Mouse (Mus musculus): ENCODE measurements around the gene Igsf8. TPM values are rescaled to one million over a fixed set of nuclear protein-coding genes. Genes with fewer than 3 reads are reported as not detected.

Gene Igsf8
- polyA plus RNA-seq, 1 experiment from 2014 or later: 26.1 TPM

GRCm38 (mm10) chr1:172313613-172314411 lies 52.4 kb downstream of the Igsf8 start:
- H3K4me1 ChIP-seq (replicated peaks): peaks cover 31% of the 10 kb centered on the region
- no peak overlapping the region for H3K27ac ChIP-seq (ENCODE audit: poor library complexity, severe bottlenecking)
- H3K36me3 ChIP-seq: peaks cover 10% of the 10 kb centered on the region
- WGBS: 78% methylated on average over 10 of the region's 10 CpGs
- ATAC-seq (ENCODE audit: insufficient number of reproducible peaks, low FRiP score): no peak
- H3K9me3 ChIP-seq (replicated peaks): no peaks in the 10 kb centered on the region
- no peak overlapping the region for H3K9ac ChIP-seq
- H3K4me3 ChIP-seq: no peak overlapping the region
- H3K27me3 ChIP-seq (replicated peaks): peaks cover 32% of the 10 kb centered on the region
- H3K4me2 ChIP-seq: no peak overlapping the region

GRCm38 (mm10) chr1:172314911-172315310 lies 53.5 kb downstream of the Igsf8 start:
- no peak overlapping the region for H3K4me2 ChIP-seq
- H3K4me1 ChIP-seq (replicated peaks): peaks cover 24% of the 10 kb centered on the region
- ATAC-seq (ENCODE audit: insufficient number of reproducible peaks, low FRiP score): no peak
- no peak overlapping the region for H3K9ac ChIP-seq
- no peak overlapping the region for H3K4me3 ChIP-seq
- H3K27me3 ChIP-seq (replicated peaks): peaks cover 35% of the 10 kb centered on the region
- peaks cover 18% of the 10 kb centered on the region for H3K36me3 ChIP-seq
- no peaks in the 10 kb centered on the region for H3K9me3 ChIP-seq (replicated peaks)
- WGBS: 74% methylated on average over 3 of the region's 3 CpGs
- no peak overlapping the region for H3K27ac ChIP-seq (ENCODE audit: poor library complexity, severe bottlenecking)

- WGBS: 51% methylated on average over 18 of the region's 18 CpGs
Measured at GRCm38 (mm10) chr1:172317431-172317830, 56.0 kb downstream of the Igsf8 start.

GRCm38 (mm10) chr1:172317946-172318345 lies 56.5 kb downstream of the Igsf8 start:
- Histone ChIP-seq H3K4me1 (replicated peaks) (peaks cover 13% of the 10 kb centered on the region), H3K4me3 (peak overlapping the region; percentile 10; the same call in 1 of the 2 replicates), H3K36me3 (peaks cover 18% of the 10 kb centered on the region), H3K9me3 (replicated peaks) (no peaks in the 10 kb centered on the region), H3K9ac (0 out of 2 replicates have a peak overlapping the region, but pooled peaks have one; percentile 8), H3K27ac (ENCODE audit: poor library complexity, severe bottlenecking) (no peak overlapping the region), H3K27me3 (replicated peaks) (peaks cover 59% of the 10 kb centered on the region), H3K4me2 (0 out of 2 replicates have a peak overlapping the region, but pooled peaks have one; percentile 35)
- 55% methylated on average over 15 of the region's 15 CpGs for WGBS
- ATAC-seq (ENCODE audit: insufficient number of reproducible peaks, low FRiP score): no peak

More at GRCm38 (mm10) chr1:172317431-172317830, 56.0 kb downstream of the Igsf8 start:
- Histone ChIP-seq H3K9ac (no peak overlapping the region), H3K4me3 (peak overlapping the region; percentile 10; the same call in 1 of the 2 replicates), H3K36me3 (peaks cover 18% of the 10 kb centered on the region), H3K27ac (ENCODE audit: poor library complexity, severe bottlenecking) (no peak overlapping the region), H3K4me1 (replicated peaks) (peaks cover 18% of the 10 kb centered on the region), H3K4me2 (peak overlapping the region; percentile 35), H3K27me3 (replicated peaks) (peaks cover 54% of the 10 kb centered on the region), H3K9me3 (replicated peaks) (no peaks in the 10 kb centered on the region)
- ATAC-seq (ENCODE audit: insufficient number of reproducible peaks, low FRiP score): no peak

- Histone ChIP-seq H3K36me3 (peaks cover 18% of the 10 kb centered on the region), H3K4me2 (no peak overlapping the region), H3K4me1 (replicated peaks) (peaks cover 8% of the 10 kb centered on the region), H3K27ac (ENCODE audit: poor library complexity, severe bottlenecking) (no peak overlapping the region), H3K9ac (no peak overlapping the region), H3K9me3 (replicated peaks) (no peaks in the 10 kb centered on the region), H3K4me3 (no peak overlapping the region), H3K27me3 (replicated peaks) (peaks cover 61% of the 10 kb centered on the region)
- no peak for ATAC-seq (ENCODE audit: insufficient number of reproducible peaks, low FRiP score)
- 80% methylated on average over 19 of the region's 19 CpGs for WGBS
Measured at GRCm38 (mm10) chr1:172318424-172319035, 57.1 kb downstream of the Igsf8 start.

DNA sequence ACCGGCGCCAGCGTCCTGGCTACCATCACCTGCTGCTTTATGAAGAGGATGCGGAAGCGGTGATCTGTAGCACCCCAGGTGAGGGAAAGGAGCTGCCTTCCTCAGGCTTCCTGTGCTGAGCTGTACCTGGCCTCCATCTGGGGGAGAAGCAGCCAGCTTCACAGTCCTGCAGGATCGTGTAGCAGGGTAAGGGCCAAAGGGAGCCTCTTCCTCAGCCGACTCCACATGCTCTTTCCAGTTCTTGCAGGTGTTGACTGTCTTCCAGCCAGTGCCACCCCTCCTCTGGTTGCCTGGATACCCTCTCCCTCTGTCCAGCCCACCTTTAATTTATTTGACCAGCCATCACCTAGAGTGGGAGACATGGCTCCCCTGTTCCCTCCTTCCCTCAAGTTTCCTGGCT lies 57.9 kb downstream of the Igsf8 start:
- H3K4me2 ChIP-seq: no peak overlapping the region
- no peak overlapping the region for H3K27ac ChIP-seq (ENCODE audit: poor library complexity, severe bottlenecking)
- peaks cover 7% of the 10 kb centered on the region for H3K4me1 ChIP-seq (replicated peaks)
- no peaks in the 10 kb centered on the region for H3K9me3 ChIP-seq (replicated peaks)
- ATAC-seq (ENCODE audit: insufficient number of reproducible peaks, low FRiP score): no peak
- peaks cover 18% of the 10 kb centered on the region for H3K36me3 ChIP-seq
- H3K27me3 ChIP-seq (replicated peaks): peaks cover 64% of the 10 kb centered on the region
- H3K4me3 ChIP-seq: no peak overlapping the region
- WGBS: 84% methylated on average over 7 of the region's 7 CpGs
- no peak overlapping the region for H3K9ac ChIP-seq

GRCm38 (mm10) chr1:172319921-172320411 lies 58.5 kb downstream of the Igsf8 start:
- Histone ChIP-seq H3K9me3 (replicated peaks) (no peaks in the 10 kb centered on the region), H3K27ac (ENCODE audit: poor library complexity, severe bottlenecking) (no peak overlapping the region), H3K9ac (no peak overlapping the region), H3K4me2 (no peak overlapping the region), H3K27me3 (replicated peaks) (peaks cover 70% of the 10 kb centered on the region), H3K4me3 (no peak overlapping the region), H3K36me3 (peaks cover 18% of the 10 kb centered on the region), H3K4me1 (replicated peaks) (peaks cover 7% of the 10 kb centered on the region)
- ATAC-seq (ENCODE audit: insufficient number of reproducible peaks, low FRiP score): no peak
- WGBS: 53% methylated on average over 5 of the region's 5 CpGs

GRCm38 (mm10) chr1:172322725-172323124 lies 61.3 kb downstream of the Igsf8 start:
- ATAC-seq (ENCODE audit: insufficient number of reproducible peaks, low FRiP score): no peak
- 45% methylated on average over 13 of the region's 13 CpGs for WGBS
- no peak overlapping the region for H3K4me3 ChIP-seq
- H3K27ac ChIP-seq (ENCODE audit: poor library complexity, severe bottlenecking): no peak overlapping the region
- H3K4me2 ChIP-seq: no peak overlapping the region
- H3K4me1 ChIP-seq (replicated peaks): peaks cover 10% of the 10 kb centered on the region
- H3K27me3 ChIP-seq (replicated peaks): peaks cover 84% of the 10 kb centered on the region
- no peaks in the 10 kb centered on the region for H3K9me3 ChIP-seq (replicated peaks)
- 0 out of 2 replicates have a peak overlapping the region, but pooled peaks have one; percentile 8 for H3K9ac ChIP-seq
- H3K36me3 ChIP-seq: peaks cover 18% of the 10 kb centered on the region

GRCm38 (mm10) chr1:172323298-172323697 lies 61.9 kb downstream of the Igsf8 start:
- no peak for ATAC-seq (ENCODE audit: insufficient number of reproducible peaks, low FRiP score)
- Histone ChIP-seq H3K27ac (ENCODE audit: poor library complexity, severe bottlenecking) (no peak overlapping the region), H3K4me3 (no peak overlapping the region), H3K9ac (no peak overlapping the region), H3K4me1 (replicated peaks) (peaks cover 10% of the 10 kb centered on the region), H3K9me3 (replicated peaks) (no peaks in the 10 kb centered on the region), H3K36me3 (peaks cover 13% of the 10 kb centered on the region; the same call in 1 of the 2 replicates), H3K4me2 (no peak overlapping the region), H3K27me3 (replicated peaks) (peaks cover 84% of the 10 kb centered on the region)
- WGBS: 40% methylated on average over 5 of the region's 5 CpGs

GRCm38 (mm10) chr1:172323801-172324359 lies 62.4 kb downstream of the Igsf8 start:
- 42% methylated on average over 6 of the region's 6 CpGs for WGBS
- no peak overlapping the region for H3K4me3 ChIP-seq
- no peak overlapping the region for H3K9ac ChIP-seq
- H3K4me1 ChIP-seq (replicated peaks): peaks cover 10% of the 10 kb centered on the region
- H3K36me3 ChIP-seq: peaks cover 8% of the 10 kb centered on the region; the same call in 1 of the 2 replicates
- H3K27ac ChIP-seq (ENCODE audit: poor library complexity, severe bottlenecking): no peak overlapping the region
- ATAC-seq (ENCODE audit: insufficient number of reproducible peaks, low FRiP score): no peak
- no peaks in the 10 kb centered on the region for H3K9me3 ChIP-seq (replicated peaks)
- peaks cover 85% of the 10 kb centered on the region for H3K27me3 ChIP-seq (replicated peaks)
- H3K4me2 ChIP-seq: no peak overlapping the region

GRCm38 (mm10) chr1:172324725-172325124 lies 63.3 kb downstream of the Igsf8 start:
- ATAC-seq (ENCODE audit: insufficient number of reproducible peaks, low FRiP score): peak; percentile 47; the same call in 1 of the 2 replicates
- 11% methylated on average over 7 of the region's 7 CpGs for WGBS
- H3K27me3 ChIP-seq (replicated peaks): peaks cover 91% of the 10 kb centered on the region

More at GRCm38 (mm10) chr1:172324725-172325124, 63.3 kb downstream of the Igsf8 start:
- H3K4me1 ChIP-seq (replicated peaks): peaks cover 10% of the 10 kb centered on the region
- no peak overlapping the region for H3K4me2 ChIP-seq
- H3K9me3 ChIP-seq (replicated peaks): no peaks in the 10 kb centered on the region
- H3K27ac ChIP-seq (ENCODE audit: poor library complexity, severe bottlenecking): no peak overlapping the region
- H3K36me3 ChIP-seq: no peaks in the 10 kb centered on the region; the same call in 1 of the 2 replicates
- H3K4me3 ChIP-seq: no peak overlapping the region
- no peak overlapping the region for H3K9ac ChIP-seq
